Mouse (Mus musculus): ENCODE measurements around the gene Eif4g1. TPM values are rescaled to one million over a fixed set of nuclear protein-coding genes. Genes with fewer than 3 reads are reported as not detected.
A peak's percentile ranks its signal among the peaks of the same experiment; 100 is the strongest.

Gene Eif4g1
- polyA plus RNA-seq, 2 experiments: 65.1 to 101 TPM

GRCm38 (mm10) chr16:20692241-20692965 is 24.3 kb downstream of the Eif4g1 start:
- TF ChIP-seq CTCF (IDR thresholded peaks at IDR 0.05; ENCODE audit: low read depth) (no peak), EP300 (IDR thresholded peaks at IDR 0.05; ENCODE audit: low read depth) (no peak)
- H3K4me1 ChIP-seq (replicated peaks; ENCODE audit: control insufficient read depth in 2 of 2, insufficient read depth in 2 of 2, low read length in 1 of 2): peaks cover 3 to 6% of the 10 kb centered on the region in 2 experiments
- H3K27ac ChIP-seq: no peak overlapping the region
- no peak overlapping the region for H3K9ac ChIP-seq (replicated peaks)
- H3K4me2 ChIP-seq (ENCODE audit: low read depth): peak overlapping the region; percentile 92
- 60% methylated on average over 16 of the region's 16 CpGs for WGBS (ENCODE audit: insufficient replicate concordance)
- H3K36me3 ChIP-seq (replicated peaks; ENCODE audit: control insufficient read depth, insufficient read depth, low read depth): peaks cover 40% of the 10 kb centered on the region
- no peak for DNase-seq (ENCODE audit: low read depth in 3 of 3, low spot score in 3 of 3)
- 0 out of 2 replicates have a peak, but pooled peaks have one; percentile 5 for ATAC-seq (ENCODE audit: insufficient read depth)
- no peak overlapping the region for H3K4me3 ChIP-seq (ENCODE audit: insufficient read depth in 1 of 2, low read depth in 2 of 2, low read length in 2 of 2)
- peaks cover 31% of the 10 kb centered on the region for H3K27me3 ChIP-seq (ENCODE audit: control insufficient read depth, insufficient read depth, low read length)
- H3K9me3 ChIP-seq (ENCODE audit: control insufficient read depth, low read length): no peaks in the 10 kb centered on the region

- Histone ChIP-seq H3K4me1 (replicated peaks; ENCODE audit: control insufficient read depth in 2 of 2, insufficient read depth in 2 of 2, low read length in 1 of 2) (peaks cover 3 to 6% of the 10 kb centered on the region in 2 experiments), H3K27me3 (ENCODE audit: control insufficient read depth, insufficient read depth, low read length) (peaks cover 31% of the 10 kb centered on the region), H3K4me2 (ENCODE audit: low read depth) (peak within 1 kb of the TSS; percentile 92), H3K9me3 (ENCODE audit: control insufficient read depth, low read length) (no peaks in the 10 kb centered on the region), H3K27ac (no peak within 1 kb of the TSS), H3K4me3 (ENCODE audit: insufficient read depth in 1 of 2, low read depth in 2 of 2, low read length in 2 of 2) (peak within 1 kb of the TSS; percentile 66 to 68), H3K9ac (replicated peaks) (peak within 1 kb of the TSS; percentile 74), H3K36me3 (replicated peaks; ENCODE audit: control insufficient read depth, insufficient read depth, low read depth) (peaks cover 32% of the 10 kb centered on the region)
- DNase-seq (ENCODE audit: low read depth in 3 of 3, low spot score in 3 of 3) (peak in 2 of 3 experiments; percentile 60), ATAC-seq (ENCODE audit: insufficient read depth) (peak; percentile 89)
- TF ChIP-seq EP300 (IDR thresholded peaks at IDR 0.05; ENCODE audit: low read depth) (no peak; the same call in 1 of the 2 replicates), CTCF (IDR thresholded peaks at IDR 0.05; ENCODE audit: low read depth) (no peak)
- WGBS (ENCODE audit: insufficient replicate concordance): 1% methylated on average over 37 of the region's 37 CpGs
Observed at GRCm38 (mm10) chr16:20693111-20693701, 25.1 kb downstream of the Eif4g1 start, which contains the start of gene Fam131a. Fam131a (plus strand) TSS chr16:20693241.

- Histone ChIP-seq H3K4me1 (replicated peaks; ENCODE audit: control insufficient read depth in 2 of 2, insufficient read depth in 2 of 2, low read length in 1 of 2) (peaks cover 3 to 4% of the 10 kb centered on the region in 2 experiments), H3K4me2 (ENCODE audit: low read depth) (no peak overlapping the region), H3K27ac (no peak overlapping the region), H3K9ac (replicated peaks) (no peak overlapping the region), H3K9me3 (ENCODE audit: control insufficient read depth, low read length) (no peaks in the 10 kb centered on the region), H3K4me3 (ENCODE audit: insufficient read depth in 1 of 2, low read depth in 2 of 2, low read length in 2 of 2) (no peak overlapping the region), H3K36me3 (replicated peaks; ENCODE audit: control insufficient read depth, insufficient read depth, low read depth) (peaks cover 16% of the 10 kb centered on the region), H3K27me3 (ENCODE audit: control insufficient read depth, insufficient read depth, low read length) (peaks cover 31% of the 10 kb centered on the region)
- no peak for DNase-seq (ENCODE audit: low read depth in 3 of 3, low spot score in 3 of 3)
- TF ChIP-seq EP300 (IDR thresholded peaks at IDR 0.05; ENCODE audit: low read depth) (no peak), CTCF (IDR thresholded peaks at IDR 0.05; ENCODE audit: low read depth) (no peak)
- 60% methylated on average over 8 of the region's 8 CpGs for WGBS (ENCODE audit: insufficient replicate concordance)
- ATAC-seq (ENCODE audit: insufficient read depth): no peak
Observed at GRCm38 (mm10) chr16:20694781-20695180, 26.7 kb downstream of the Eif4g1 start.

GRCm38 (mm10) chr16:20695622-20696323 is 27.7 kb downstream of the Eif4g1 start:
- no peak overlapping the region for H3K27ac ChIP-seq
- TF ChIP-seq EP300 (IDR thresholded peaks at IDR 0.05; ENCODE audit: low read depth): no peak
- H3K27me3 ChIP-seq (ENCODE audit: control insufficient read depth, insufficient read depth, low read length): peaks cover 31% of the 10 kb centered on the region
- DNase-seq (ENCODE audit: low read depth in 3 of 3, low spot score in 3 of 3): no peak
- H3K9me3 ChIP-seq (ENCODE audit: control insufficient read depth, low read length): no peaks in the 10 kb centered on the region
- H3K4me3 ChIP-seq (ENCODE audit: insufficient read depth in 1 of 2, low read depth in 2 of 2, low read length in 2 of 2): peak overlapping the region; percentile 10 to 34; a peak in 3 of 4 replicates
- WGBS (ENCODE audit: insufficient replicate concordance): 5% methylated on average over 46 of the region's 46 CpGs
- H3K36me3 ChIP-seq (replicated peaks; ENCODE audit: control insufficient read depth, insufficient read depth, low read depth): peaks cover 7% of the 10 kb centered on the region
- H3K4me1 ChIP-seq (replicated peaks; ENCODE audit: control insufficient read depth in 2 of 2, insufficient read depth in 2 of 2, low read length in 1 of 2): peaks cover 2 to 3% of the 10 kb centered on the region in 2 experiments; a peak in 3 of 4 replicates
- H3K4me2 ChIP-seq (ENCODE audit: low read depth): peak overlapping the region; percentile 58
- H3K9ac ChIP-seq (replicated peaks): peak overlapping the region; percentile 18; the same call in 1 of the 2 replicates
- no peak for ATAC-seq (ENCODE audit: insufficient read depth)

- no peak for DNase-seq (ENCODE audit: low read depth in 3 of 3, low spot score in 3 of 3)
- ATAC-seq (ENCODE audit: insufficient read depth): no peak
- no peak for TF ChIP-seq CTCF (IDR thresholded peaks at IDR 0.05; ENCODE audit: low read depth)
- TF ChIP-seq EP300 (IDR thresholded peaks at IDR 0.05; ENCODE audit: low read depth): no peak
- WGBS (ENCODE audit: insufficient replicate concordance): 62% methylated on average over 5 of the region's 5 CpGs
- no peak overlapping the region for H3K4me2 ChIP-seq (ENCODE audit: low read depth)
- peaks cover 26 to 27% of the 10 kb centered on the region in 2 experiments for H3K4me1 ChIP-seq (replicated peaks; ENCODE audit: control insufficient read depth in 2 of 2, insufficient read depth in 2 of 2, low read length in 1 of 2)
- H3K4me3 ChIP-seq (ENCODE audit: insufficient read depth in 1 of 2, low read depth in 2 of 2, low read length in 2 of 2): no peak overlapping the region
- H3K9me3 ChIP-seq (ENCODE audit: control insufficient read depth, low read length): no peaks in the 10 kb centered on the region
- H3K27me3 ChIP-seq (ENCODE audit: control insufficient read depth, insufficient read depth, low read length): peaks cover 27% of the 10 kb centered on the region
- H3K27ac ChIP-seq: no peak overlapping the region
- H3K9ac ChIP-seq (replicated peaks): no peak overlapping the region
- no peaks in the 10 kb centered on the region for H3K36me3 ChIP-seq (replicated peaks; ENCODE audit: control insufficient read depth, insufficient read depth, low read depth)
Observed at GRCm38 (mm10) chr16:20699266-20699665, 31.2 kb downstream of the Eif4g1 start.

Measured in liver, embryonic 14.5 days (tissue).